Mouse (Mus musculus) lung, postnatal 4 days (tissue): ENCODE measurements around the gene Gh.
A peak's percentile ranks its signal among the peaks of the same experiment; 100 is the strongest.
"Not testable (repeated sequence)": the region's sequence is repeated elsewhere in the genome, so short reads cannot be mapped to it uniquely, and the experiment has no call there.

Experiments
- DNase-seq, 2 experiments: peaks; one replicate each; pipeline ENCODE4 v3.0.0; 2021

Gh gene

DNA sequence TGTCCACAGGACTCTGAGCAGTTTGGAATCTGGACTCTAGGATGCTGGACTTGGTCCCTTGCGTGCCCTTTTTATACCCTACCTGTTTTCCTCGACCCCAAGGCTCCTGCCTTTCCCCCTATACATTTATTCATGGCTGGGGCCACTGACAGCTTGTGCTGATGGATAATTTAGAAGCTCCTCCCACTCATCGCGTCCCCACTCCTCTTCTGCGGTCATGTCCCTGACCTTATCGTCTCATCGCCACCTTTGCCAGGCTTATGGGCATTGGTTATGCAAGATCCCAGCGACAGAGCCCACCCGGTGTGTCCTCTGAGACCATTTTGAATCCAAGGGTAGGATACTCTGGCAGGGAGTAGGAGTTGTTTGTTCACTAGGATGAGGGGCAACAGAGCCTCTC is at the start of gene Gh:
Gene Gh (minus strand): TSS at position 101 of the 400 bp plus-strand sequence.
- DNase-seq: no peak

DNA sequence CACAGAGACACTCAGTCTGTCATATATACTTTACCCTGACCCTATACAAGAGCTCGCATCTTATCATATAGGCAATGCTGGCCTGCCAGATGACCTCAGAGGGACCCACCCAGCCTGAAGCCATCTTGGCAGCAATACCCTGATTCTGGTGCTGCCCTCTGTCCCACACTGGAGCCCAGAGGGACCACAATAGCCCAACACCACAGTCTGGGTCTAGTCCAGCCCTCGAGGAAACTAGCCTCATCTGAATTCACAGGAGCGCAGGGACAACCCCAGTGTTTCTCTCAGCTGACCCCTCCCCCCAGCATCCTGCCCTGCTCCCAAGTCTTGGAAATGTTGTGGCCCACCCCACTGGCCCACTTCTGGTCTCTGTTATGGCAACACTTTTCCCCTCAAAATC is 49.6 kb upstream of the Gh start:
- no peak for DNase-seq

DNA sequence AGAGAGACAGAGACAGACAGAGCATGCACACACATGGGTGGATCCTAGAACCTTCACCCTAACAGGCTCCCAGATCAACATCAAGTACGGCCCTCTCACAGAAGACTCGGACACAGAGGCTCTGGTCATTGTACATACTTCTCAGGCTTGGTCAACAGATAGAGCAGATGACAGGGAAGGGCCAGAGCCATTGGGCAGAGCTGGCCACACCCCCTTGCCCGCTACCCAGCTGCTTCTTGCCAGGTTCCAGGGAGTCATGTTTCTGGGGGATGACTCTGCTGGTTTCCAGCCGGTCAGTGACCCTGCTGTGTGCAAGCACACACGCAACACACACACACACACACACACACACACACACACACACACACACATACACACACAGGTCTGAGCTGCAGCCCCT is 49.2 kb upstream of the Gh start:
- DNase-seq: peak in 1 of 2 experiments; percentile 50

GRCm38 (mm10) chr11:106349772-106350171 is 48.1 kb upstream of the Gh start:
- no peak for DNase-seq

DNA sequence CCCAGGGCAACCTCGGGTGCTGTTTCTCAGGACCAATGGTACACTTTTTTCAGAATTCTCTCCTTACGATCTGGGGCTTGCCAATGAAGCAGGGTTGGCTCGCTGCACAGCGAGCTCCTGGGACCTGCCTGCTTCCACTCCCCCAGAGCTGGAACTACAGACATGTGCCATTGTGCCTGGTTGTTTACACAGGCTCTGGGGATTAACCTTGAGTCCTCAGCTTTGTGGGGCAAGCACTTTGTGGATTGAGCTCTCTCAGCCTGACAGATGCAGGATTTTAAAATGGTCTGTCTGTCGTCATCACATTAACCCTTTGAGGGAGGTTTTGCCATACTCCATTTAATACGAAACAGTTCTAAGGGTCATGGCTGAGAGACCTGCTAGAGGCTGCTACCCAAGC is 43.2 kb upstream of the Gh start:
- DNase-seq: no peak

DNA sequence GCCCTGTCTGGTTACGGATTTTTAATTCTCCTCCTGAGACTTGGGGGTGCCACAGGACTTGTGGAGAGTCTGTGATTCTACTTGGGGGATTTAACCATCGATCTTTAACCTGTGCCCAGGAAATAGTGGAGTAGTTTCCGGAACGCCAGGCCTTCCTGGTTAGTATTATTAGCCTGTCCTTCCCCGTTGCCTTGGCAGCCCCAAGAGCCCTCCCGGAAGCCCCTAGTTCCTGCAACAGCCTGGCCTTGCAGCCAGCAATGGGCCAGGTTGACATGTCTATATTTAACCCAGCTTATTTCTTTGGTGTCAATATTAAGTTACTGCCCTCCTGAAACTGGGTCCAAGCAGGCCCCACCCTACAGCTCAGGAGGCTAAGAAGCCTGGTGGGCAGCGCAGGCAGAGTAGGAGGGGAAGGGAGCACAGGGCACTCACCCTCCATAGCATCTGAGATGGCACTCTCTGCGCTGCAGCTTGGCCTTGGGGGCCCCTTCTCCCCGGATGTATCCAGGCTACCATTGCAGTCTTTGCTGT is 39.4 kb upstream of the Gh start:
- no peak for DNase-seq

DNA sequence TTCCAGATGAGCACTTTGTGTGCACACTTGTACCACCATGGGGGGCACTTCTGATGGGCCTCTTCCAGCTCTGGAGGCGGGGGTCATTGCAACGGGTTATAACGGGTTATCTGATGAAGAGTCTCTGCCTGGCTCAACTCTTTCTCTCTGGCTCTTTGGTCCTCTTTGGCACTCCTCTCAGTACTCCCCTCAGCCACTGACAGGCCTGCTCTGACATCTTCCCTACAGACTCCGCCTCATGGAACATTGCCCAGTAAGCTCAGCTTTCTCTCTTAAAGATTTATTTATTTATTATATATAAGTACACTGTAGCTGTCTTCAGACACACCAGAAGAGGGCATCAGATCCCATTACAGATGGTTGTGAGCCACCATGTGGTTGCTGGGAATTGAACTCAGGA is 37.7 kb upstream of the Gh start:
- DNase-seq: not testable (repeated sequence)

GRCm38 (mm10) chr11:106338870-106339269 is 37.2 kb upstream of the Gh start:
- no peak for DNase-seq

- no peak for DNase-seq
Measured at GRCm38 (mm10) chr11:106338029-106338428, 36.4 kb upstream of the Gh start.

DNA sequence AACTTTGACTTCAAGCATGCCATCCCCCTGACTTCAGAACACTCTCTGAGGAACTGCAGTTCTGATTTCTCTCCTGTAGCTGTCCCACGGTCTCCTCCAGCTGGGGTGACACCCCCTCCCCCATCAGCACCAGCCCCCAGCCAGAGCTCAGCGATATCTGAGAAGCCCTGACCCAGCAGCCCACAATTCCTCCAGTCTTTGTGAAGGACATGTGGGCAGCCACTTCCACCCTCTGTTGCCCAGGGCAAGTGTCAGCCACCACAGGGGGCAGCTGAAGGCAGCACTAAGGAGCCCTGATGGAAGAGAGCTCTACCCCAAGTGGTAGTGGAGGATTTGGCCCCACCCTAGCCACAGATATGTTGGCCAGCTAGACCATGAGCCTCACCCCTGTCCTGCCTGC is 32.4 kb upstream of the Gh start:
- DNase-seq: no peak

GRCm38 (mm10) chr11:106332458-106332857 is 30.8 kb upstream of the Gh start:
- no peak for DNase-seq

- DNase-seq: peak in 1 of 2 experiments; percentile 73
Measured at GRCm38 (mm10) chr11:106329682-106330081, 28.0 kb upstream of the Gh start.

DNA sequence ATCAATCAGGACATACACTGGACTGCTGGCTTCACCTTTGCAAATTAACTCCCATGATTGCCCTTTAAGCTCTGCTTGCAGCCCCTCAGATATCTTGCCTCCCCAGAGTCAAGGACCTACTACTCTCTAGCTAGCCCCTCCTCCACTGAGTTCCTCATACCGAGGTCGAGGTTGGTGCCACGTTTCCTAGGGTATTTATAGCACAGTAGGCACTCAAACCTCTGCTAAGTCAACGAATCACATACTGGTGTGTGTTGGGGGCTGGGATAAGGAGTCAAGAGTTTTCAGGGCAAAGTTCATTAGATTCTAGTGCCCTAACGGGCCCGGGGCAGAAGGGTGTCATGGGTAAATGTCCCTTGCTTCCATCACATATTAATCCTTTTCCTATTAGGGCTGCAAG is 27.5 kb upstream of the Gh start:
- no peak for DNase-seq

DNA sequence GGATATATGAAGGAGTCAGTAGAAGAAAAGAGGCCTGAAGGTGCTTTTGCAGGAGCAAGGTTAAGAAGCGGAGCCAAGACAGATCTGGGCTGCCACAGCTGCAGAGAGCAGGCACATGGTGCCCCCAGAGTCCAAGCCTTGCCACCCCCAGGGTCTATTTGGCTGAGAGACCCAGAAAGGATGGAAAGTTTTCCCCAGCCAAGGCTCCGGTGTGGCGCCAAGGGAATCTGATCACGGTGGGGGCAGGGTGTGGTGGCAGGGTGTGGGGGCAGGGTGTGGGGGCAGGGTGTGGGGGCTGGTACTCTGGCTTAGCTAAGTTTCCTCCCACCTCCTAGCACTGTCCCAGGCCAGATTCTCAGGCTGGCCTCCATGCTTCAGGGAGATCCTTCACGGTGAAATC is 26.9 kb upstream of the Gh start:
- no peak for DNase-seq

DNA sequence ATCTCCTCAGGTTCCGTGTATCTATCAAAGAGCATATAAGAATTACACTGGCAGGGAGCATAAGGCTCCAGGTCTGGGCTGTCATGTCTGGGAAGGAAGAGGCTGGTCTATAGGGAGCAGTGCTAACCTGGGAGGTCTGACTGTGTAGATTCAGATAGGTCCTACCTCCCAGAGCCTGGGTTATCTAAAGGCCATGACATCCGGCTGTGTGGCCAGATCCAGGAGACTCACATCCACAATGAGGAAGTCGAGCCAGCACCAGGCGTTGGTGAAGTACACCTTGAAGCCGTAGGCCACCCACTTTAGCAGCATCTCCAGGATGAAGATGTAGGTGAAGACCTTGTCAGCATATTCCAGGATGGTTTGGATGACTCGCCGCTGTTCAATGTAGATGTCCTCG is 24.8 kb upstream of the Gh start:
- no peak for DNase-seq

DNA sequence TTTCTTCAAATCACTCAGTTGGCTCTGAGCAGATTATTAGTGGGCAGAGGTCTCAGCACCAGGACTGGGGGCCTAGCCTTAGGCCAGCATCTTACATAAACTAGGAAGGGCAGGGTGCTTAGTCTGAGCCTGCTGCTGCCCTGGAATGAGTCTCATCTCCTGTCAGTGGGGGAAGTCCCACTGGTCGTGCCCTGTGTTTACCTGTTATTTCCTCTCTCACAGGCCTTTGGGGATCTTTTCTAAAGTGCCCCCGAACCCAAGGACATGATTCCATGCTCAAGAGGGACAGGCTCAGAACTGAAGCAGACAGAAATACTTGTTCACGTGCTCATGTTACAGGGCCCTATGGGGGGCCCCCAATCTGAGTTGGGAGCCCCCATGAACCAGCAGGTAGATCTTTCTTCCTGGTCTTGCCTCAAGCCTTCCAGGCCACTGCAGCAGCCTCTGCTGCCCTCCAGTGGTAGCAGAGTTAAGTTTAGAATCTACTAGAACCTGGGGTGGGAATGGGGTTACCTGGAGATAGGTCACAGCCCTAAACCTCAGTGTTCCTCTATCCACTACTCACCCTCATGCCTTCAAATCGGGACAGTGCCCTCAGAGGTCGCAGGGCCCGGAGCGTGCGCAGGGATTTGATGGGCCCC is 24.0 kb upstream of the Gh start:
- peak; percentile 56 to 75 for DNase-seq

GRCm38 (mm10) chr11:106324858-106325257 is 23.2 kb upstream of the Gh start:
- DNase-seq: peak in 1 of 2 experiments; percentile 43

DNA sequence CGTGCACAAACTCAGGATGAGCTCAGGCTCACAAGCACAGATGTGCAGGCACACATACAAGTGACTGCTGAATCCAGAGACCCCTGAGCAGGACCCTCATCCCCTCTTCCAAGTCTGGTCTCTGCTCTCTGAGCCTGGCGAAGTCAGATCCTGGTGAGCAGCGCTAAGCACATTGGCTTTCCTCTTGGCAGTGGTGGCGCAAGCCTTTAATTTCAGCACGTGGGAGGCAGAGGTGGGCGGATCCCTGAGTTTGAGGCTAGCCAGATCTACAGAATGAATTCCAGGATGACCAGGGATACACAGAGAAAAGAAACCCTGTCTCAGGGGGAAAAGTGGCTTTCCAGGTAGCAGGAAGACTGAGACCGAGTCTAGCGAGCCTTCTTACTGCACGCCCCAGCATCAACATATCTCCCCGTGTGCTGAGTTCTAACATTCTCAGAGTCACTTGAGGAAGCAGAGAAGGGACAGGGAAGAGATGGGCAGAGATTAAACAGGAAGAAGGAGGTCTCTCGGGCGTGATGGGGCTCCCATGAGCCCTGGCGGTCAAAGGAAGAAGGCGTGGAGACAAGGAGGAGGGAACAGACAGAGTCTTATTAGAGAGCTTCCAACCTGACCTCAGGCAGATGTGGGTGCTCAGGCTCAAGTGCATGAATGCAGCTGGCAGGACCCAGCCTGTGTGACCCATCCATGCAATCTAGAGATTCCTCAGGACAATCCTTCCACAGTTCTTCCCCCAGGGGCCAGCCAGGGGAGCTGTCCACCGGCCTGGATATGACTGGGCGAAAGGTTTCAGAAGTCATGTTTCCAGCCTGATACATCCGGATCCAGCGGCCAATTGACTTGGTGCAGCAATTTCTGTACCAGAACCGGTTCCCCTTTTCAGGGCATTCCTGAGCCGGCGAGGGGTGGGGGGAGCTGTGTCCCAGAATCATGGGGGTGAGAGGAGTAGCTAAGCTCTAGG is 17.0 kb upstream of the Gh start:
- peak; percentile 47 to 50 for DNase-seq

- DNase-seq: no peak
Measured at GRCm38 (mm10) chr11:106317801-106318200, 16.1 kb upstream of the Gh start.

DNA sequence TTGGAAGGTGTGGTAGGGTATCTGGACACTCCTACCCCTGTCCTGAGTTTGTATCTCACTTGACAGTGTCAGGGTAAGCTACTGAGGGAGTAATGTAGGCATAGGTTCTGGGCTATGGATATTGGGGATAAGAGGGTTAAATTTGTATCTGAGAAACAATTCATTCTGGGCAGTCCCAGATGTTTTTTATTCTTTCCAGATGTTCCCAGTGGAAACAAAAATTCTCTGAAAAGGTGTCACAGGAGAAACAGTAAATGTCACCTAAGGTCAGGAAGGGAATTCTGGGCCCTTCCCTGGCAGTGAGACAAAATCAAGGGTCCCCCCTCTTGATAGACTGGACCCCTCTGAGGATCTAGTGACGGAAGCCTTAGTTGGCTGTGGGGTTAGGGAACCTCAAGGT is 14.8 kb upstream of the Gh start:
- DNase-seq: no peak

- DNase-seq: peak; percentile 36 to 53
Measured at GRCm38 (mm10) chr11:106314333-106314812, 12.7 kb upstream of the Gh start, which contains the start of gene Cd79b. Cd79b (minus strand) TSS chr11:106314762.

DNA sequence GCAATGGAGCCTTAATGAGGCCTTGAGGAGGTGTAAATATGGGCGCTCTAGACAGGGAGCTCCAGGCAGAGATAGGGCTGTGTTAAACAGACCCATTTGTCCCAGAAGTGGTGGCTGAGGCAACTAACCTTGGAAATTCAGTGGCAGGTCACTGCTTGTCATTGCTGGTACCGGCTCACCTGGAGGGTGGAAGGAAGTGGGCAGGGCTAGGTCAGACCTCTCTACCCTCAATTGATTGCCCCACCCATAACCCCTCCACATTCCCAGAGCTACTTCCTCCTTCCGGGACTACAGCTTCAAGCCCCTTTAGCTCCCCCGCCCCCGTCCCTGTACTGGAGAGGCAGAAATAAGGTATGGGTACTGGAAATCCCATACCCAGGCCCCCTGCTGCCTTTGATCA is 11.9 kb upstream of the Gh start:
- DNase-seq: peak; percentile 46 to 56

GRCm38 (mm10) chr11:106310123-106310522 is 8.5 kb upstream of the Gh start:
- peak in 1 of 2 experiments; percentile 38 for DNase-seq

DNA sequence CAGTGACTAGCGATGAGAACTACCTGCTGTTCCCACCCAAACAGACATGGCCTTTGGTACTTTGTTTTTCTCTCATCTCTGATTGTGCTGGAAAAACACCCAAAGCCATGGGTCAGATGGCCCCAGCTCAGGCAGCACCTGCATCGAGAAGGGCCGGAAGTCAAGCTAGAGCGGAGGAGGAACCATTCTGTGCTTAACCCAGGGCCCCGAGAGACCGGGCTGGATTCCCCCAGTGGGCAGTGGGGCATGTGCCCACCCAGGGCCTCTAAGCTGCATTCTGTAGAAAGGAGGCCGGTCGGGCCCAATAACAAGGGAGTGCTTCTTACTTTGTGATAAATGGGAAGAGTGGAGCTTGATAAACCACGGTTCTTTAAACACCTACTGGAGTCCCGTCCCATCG is 6.5 kb upstream of the Gh start:
- DNase-seq: peak in 1 of 2 experiments; percentile 61
